Mouse (Mus musculus): ENCODE data around the gene Acoxl. TPM values are rescaled to one million over a fixed set of nuclear protein-coding genes. Genes with fewer than 3 reads are reported as not detected.

Acoxl gene
- polyA plus RNA-seq, 2 experiments from 2014 or later: 0.41 TPM; not detected in 1

DNA sequence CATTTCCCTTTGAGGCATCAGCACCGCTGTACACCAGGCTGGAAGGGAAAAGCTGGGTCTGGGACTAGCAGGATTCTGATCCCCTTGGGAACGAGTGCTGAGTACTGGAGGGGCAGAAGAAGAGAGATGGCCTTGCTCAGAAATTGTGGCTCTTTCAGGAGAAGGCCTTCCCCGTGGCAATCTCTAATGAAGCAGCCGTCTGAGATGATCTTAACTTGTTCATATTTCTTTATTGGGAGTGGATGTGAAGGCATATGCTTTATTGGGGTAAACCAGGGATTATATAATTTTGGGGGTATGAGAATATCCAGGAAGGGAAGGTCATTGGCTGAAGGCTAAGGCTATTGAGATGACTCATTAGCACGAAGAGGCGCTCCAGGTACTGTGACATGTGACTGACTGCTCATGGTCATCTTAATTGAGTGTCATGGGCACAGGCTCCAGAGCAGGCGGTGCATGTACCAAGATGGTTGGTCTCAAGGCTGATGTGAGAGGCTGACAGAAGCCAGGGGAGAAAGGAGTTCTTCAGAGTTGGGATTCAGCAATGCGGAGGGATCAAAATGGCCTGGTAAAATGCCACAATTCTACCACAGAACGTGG, 195.5 kb downstream of the Acoxl start:
- ATAC-seq: no peak

GRCm38 (mm10) chr2:128038259-128038890, 199.7 kb downstream of the Acoxl start:
- no peak for ATAC-seq

DNA sequence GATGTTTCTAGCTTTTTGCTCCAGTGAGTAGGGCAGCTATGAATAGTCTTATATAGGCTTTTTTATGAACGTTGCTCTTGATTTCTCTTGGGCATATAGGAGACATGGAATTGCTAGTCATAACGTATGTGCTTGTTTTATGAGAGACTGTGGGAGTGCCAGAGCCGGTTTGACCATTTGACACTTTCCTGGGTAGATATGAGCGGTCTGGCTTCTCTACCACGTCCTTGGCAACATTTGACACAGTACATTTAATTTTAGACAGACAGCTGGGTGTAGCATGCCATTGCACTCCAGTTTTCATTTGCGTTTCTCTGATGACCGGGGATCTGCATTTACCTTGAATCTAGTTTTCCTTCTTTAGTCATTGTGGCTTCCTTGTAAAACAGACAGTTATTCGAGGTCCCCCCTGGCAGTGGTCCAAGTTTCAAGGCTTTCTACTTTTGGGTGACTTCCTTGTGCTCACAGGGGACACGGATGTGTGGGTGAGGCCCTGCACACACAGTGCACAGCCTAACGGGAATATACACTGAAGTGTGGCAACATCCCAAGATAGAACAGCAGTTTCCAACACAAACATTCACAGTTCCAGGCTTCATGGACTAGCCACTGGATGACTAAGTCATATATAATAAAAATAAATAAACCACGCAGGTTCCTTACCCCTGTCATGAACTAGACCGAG, 202.5 kb downstream of the Acoxl start:
- ATAC-seq: no peak

- ATAC-seq: no peak
These were observed 207.8 kb downstream of the Acoxl start for GRCm38 (mm10) chr2:128046454-128046853.

DNA sequence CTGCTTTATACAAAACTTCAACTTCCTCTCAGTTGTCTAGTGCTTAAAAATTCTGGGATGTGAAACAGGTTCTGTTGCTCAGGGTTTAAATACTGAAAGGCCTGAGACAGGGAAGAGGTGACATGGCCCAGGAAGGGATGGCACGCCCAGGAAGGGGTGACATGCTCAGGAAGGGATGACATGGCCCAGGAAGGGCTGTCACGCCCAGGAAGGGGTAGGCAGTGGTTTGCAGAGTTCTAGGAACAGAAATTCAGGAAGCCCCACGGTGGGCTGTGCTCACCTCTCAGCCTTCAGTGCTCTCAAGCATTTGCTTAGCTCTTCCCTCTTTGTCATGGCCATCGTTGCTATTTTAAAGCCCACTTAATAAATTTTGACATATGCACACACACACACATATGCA, 216.2 kb downstream of the Acoxl start:
- ATAC-seq: no peak

- no peak for ATAC-seq
These were observed 219.2 kb downstream of the Acoxl start for GRCm38 (mm10) chr2:128057872-128058271.

DNA sequence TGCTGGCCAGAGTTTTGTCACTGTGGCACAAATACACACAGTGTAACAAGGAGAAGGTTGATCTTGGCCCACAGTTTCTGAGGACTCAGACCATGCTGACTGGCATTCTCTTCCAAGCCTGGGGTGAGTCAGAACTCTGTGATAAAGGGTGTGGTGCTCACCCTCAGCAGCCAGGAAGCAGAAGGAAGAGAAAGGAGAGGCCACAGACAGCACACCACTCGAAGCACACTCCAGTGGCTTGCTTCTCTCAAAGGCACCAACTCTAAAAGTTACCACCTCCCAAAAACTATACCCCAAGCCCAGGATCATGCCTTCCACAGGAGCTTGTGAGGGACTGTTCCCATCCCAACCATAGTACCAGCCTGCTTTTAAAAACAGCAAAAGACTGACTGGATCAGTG, 220.0 kb downstream of the Acoxl start:
- ATAC-seq: no peak

DNA sequence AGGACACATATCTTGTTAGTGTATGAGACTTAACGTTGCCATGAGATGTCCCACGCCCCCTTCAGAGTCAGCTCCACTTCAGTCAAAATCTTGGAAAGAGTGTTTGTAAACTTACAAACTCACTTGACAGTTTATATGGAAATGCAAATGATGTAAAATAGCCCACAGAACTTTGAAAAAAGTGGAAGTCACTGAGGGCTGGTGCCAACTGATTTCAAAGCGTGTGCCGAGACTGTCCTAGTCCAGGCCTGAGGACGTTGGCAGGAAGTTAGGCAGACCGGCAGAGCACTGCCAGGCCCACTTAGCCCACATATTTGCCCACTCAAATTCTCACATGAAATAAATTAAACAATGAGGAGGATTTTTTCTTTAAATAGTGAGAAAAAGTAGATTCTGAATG, 221.5 kb downstream of the Acoxl start:
- ATAC-seq: no peak

GRCm38 (mm10) chr2:128060680-128061287, 222.1 kb downstream of the Acoxl start:
- ATAC-seq: peak; percentile 83

GRCm38 (mm10) chr2:128061491-128061890, 222.8 kb downstream of the Acoxl start:
- no peak for ATAC-seq

GRCm38 (mm10) chr2:128062756-128063155, 224.1 kb downstream of the Acoxl start:
- no peak for ATAC-seq

DNA sequence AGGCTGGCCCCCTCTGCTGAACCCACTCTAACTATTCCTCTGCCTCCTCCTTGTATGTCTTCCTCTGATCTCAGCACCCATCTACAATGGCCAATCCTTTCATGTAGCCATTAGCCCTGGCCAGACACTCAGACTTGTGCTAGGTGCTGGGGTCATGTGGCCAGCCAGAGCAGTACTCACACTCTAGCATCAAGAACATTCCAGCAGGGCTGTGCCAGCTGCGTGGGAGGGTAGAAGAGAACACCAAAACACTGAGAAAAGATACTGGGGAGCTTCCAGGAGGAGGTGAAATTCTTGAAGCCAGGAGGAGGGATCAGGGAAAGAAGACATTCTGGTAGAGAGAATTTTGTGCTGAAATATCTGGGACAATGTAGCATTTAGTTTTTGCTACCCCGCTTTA, 226.3 kb downstream of the Acoxl start:
- ATAC-seq: no peak

GRCm38 (mm10) chr2:128065576-128065975, 226.9 kb downstream of the Acoxl start:
- no peak for ATAC-seq

- ATAC-seq: no peak
These were observed 228.5 kb downstream of the Acoxl start for GRCm38 (mm10) chr2:128067162-128067561.

- ATAC-seq: no peak
These were observed 228.9 kb downstream of the Acoxl start for GRCm38 (mm10) chr2:128067596-128067995.

- no peak for ATAC-seq
These were observed 229.5 kb downstream of the Acoxl start for GRCm38 (mm10) chr2:128068176-128068575.

DNA sequence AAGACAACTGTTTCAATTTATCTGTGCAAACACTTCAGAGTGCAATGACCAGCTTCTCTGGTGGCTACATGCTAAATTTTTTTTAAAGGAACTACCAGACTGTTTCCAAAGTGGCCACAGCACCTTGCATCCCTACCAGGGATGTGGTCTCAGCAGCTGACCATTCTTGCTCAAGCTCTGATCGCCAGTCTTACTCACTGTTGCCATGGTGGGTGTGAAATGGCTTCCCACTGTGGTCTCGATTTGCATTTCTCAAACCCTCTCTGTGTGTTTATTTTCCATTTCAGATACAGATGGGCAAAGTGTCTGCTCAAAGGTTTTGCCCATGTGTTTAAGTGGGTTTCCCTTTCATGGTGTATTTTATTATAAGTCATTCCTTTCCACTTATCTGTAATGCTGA, 230.3 kb downstream of the Acoxl start:
- ATAC-seq: no peak

DNA sequence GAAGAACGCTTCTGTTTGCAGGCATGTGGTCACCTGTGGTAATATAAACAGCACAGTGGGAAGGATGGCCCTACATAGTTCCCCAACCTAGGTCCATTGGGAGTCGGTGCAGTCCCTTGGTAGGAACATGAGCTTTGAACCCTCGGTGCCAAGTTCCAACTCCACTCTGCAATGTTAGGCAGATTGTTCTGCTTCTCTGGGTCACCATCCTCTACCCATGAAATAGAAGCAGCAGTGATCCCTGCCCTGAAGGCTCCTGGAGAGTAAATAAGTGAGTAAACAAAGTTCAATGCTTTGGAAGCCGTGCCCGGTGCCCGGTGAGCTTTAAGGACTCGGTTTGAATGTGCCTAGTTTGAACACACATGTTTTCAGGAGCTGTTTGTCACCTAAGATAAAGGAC, 233.1 kb downstream of the Acoxl start:
- no peak for ATAC-seq

DNA sequence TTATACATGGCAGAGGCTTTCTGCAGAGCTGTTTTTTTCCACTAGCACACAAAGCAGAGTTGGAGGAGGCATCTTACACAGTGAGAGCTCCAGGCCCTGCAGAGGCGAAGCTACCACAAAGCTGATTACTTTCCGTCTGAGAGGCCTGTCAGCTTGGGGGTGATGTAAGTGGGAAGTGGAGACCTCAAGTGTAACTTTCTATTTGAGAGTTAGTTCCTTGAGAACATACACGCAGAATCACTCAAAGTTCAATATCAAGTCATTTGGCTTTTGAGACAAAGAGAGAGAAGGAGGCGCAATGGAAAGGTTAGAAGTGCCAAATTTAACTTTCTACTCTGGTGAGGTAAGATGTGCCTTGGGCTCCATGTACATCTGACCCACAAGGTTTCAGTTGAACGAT, 234.3 kb downstream of the Acoxl start:
- ATAC-seq: no peak

DNA sequence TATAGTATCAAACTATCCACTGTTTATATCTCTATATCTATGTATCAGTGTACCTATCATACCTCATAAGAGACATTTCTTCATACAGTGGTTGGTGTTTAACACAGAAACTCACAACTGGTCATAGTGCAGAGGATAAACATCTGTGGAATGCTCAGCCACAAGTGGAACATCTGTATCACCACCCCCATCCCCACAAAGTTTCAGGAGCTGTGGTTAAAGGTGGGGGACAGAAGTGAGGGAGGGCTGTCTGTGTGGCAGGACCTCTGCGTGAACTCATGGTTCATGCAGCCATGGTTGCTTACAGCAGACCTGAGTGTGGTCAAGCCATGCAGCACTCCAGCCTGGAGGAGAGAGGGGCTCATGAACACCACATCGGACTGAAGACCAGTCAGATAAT, 234.9 kb downstream of the Acoxl start:
- ATAC-seq: no peak

DNA sequence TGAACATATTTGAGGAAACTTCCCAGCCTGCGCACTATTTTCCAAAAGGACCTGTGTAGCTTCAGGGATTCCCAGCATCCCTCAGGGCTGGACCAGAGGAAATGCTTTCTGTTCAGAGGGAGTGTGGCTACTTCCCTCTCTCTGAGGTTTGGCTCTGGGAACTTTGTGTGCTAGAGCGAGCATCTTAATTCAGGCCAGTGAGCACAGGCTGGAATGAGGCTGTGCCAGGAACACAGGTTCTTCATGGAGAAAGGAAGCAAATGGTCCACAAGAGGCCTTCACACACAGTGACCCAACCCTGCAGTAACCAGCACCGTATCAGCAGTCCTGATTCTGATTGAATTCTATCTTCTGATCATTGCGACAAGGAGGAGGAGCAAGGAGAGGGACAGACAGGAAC, 238.3 kb downstream of the Acoxl start:
- no peak for ATAC-seq

- peak; percentile 43 for ATAC-seq
These were observed 240.2 kb downstream of the Acoxl start for GRCm38 (mm10) chr2:128078859-128079258.

DNA sequence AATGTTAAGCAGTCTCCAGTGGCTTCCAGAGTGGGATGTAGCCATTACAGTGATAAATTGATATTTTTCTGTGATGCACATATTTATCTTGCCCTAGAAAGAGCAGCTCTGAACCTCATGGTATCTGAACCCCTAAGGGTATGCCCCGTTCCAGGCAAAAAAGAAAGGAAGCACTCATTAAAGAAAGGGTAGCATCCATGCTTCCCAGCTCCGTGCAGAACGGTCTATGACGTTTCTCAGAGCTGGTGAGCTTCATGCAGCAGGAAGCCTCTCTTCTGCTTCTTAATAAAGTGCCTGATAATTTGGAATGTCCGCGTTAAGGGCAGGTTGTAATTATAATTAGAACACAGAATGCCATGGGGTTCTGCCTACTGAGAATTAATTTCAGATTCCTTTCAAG, 240.6 kb downstream of the Acoxl start:
- ATAC-seq: no peak

DNA sequence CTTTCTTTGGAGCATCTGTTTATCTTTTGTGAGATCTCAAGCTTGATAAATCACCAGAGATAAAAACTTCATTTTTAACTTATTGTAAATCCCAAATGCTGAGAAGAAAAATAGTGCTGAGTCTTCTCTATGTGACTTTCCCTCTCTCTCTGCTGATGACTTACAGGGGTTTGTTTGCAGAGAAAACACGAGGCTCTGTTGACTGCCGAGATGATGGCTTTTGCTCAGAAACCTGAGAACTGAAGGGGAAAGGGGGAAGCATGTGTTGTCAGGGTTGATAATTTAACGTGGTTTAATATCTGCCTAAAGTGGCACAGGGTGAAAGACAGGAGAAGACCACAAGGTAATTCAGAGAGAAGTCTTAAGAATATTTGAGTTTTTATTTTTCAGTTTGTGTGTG, 245.2 kb downstream of the Acoxl start:
- ATAC-seq: no peak
